Mouse (Mus musculus) testis, adult 2 months (tissue): Measurements from ENCODE around the gene Dcpp2.

Experiments
- CTCF ChIP-seq: fragments of 200-500 bp; IDR thresholded peaks from 2 replicates; pipeline ENCODE4 v1.5.1; 2012; ENCODE audit warnings: low read depth, mild to moderate bottlenecking, inconsistent platforms, low read length, moderate library complexity; ENCODE audit not compliant: control insufficient read depth, insufficient read depth, insufficient replicate concordance
- POLR2A ChIP-seq: fragments of 200-500 bp; IDR thresholded peaks from 2 replicates; pipeline ENCODE4 v1.6.1; 2012; ENCODE audit warnings: low read depth, mild to moderate bottlenecking, inconsistent platforms, low read length, moderate library complexity; ENCODE audit not compliant: control insufficient read depth

DNA sequence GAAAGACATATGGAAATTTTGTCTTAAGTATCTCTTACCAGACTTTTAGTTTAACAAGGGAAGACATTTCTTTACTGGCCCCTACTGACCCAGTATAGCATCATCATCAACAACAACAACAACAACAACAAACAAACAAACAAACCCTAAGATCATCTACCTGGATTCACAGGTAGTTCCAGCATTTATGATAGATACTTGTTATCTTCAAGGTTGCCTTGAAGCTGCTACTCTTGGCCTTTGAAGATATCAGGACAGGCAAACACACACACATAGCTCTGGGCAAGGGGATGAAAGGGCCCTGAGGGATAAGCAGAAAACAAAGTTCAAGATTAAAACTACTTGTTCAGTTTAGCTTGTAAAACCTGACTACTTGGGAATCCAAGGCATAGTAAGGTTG, 60.7 kb downstream of the Dcpp2 start, which contains the start of gene Sbp:
- TF ChIP-seq CTCF (no peak), POLR2A (no peak)
